8 mouse cellular contexts compared by ENCODE assay signal in the genomic region with DNA sequence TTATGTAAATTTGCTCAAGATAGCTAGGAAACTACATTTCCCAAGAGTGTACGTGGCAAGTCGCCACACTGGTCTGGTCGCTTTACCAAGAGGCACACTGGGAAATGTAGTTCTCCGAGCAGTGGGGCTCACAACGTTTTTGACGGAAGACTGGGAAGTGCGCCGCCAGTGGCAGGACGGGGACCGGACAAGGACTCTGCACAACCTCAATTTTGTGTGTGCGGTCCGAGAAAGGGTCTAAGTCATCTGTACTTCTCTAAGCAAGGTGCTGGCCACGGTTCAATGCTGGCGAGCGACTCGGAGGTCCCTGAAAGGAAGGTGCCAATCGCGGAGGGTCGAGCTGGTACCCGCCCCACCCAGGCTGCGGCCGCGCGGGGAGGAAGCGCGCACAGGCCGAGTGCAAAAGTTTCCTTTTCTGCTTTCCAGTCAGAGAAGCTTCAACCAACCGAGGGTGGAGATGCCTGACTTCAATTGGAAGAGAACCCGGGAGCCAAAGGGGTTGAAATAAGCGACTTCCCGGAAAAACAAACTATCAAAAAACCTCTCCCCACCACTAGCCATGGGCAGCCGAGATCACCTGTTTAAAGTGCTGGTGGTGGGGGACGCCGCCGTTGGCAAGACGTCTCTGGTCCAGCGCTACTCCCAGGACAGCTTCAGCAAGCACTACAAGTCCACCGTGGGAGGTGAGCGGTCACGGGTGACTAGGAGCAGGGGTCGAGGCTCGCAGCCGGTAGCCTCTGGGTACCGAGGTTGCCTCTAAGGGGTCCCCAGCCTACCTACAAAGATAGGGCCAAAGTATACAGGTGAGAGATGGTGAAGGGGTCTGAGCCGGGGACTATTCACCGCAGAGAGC. TPM values are rescaled to one million over a fixed set of nuclear protein-coding genes. Genes with fewer than 3 reads are reported as not detected.
A peak's percentile ranks its signal among the peaks of the same experiment; 100 is the strongest.
DNase-seq lines count a peak whose midpoint lies in the region; ATAC-seq and TF ChIP-seq lines count a peak whose summit lies in the region.

Gene Rab29 (plus strand): TSS at position 132 of the 853 bp plus-strand sequence.

- peaks cover 10% of the 10 kb centered on the region for H3K4me1 ChIP-seq in forebrain, embryonic 10.5 days
- peaks cover 8% of the 10 kb centered on the region for H3K4me1 ChIP-seq in heart, embryonic 15.5 days (replicated peaks)
- H3K4me1 ChIP-seq in liver, embryonic 14.5 days (replicated peaks; ENCODE audit: control insufficient read depth in 2 of 2, insufficient read depth in 2 of 2, low read length in 1 of 2), result peaks cover 0 to 5% of the 10 kb centered on the region in 2 experiments; a peak in 3 of 4 replicates
- peaks cover 4% of the 10 kb centered on the region; the same call in 1 of the 2 replicates for H3K4me1 ChIP-seq in neural tube, embryonic 11.5 days (ENCODE audit: control insufficient read depth, insufficient read depth, low read length)
- 0 out of 2 replicates have a peak, but pooled peaks cover 3% of the 10 kb centered on the region for H3K4me1 ChIP-seq in stomach, postnatal 0 days (replicated peaks; ENCODE audit: control insufficient read depth, insufficient read depth)

- H3K36me3 ChIP-seq in forebrain, embryonic 10.5 days (replicated peaks), result no peaks in the 10 kb centered on the region
- H3K36me3 ChIP-seq in heart, embryonic 15.5 days, result 0 out of 2 replicates have a peak, but pooled peaks cover under 1% of the 10 kb centered on the region
- H3K36me3 ChIP-seq in liver, embryonic 14.5 days (replicated peaks; ENCODE audit: control insufficient read depth, insufficient read depth, low read depth), result no peaks in the 10 kb centered on the region
- no peaks in the 10 kb centered on the region for H3K36me3 ChIP-seq in neural tube, embryonic 11.5 days (ENCODE audit: control insufficient read depth, insufficient read depth, low read length)
- no peaks in the 10 kb centered on the region for H3K36me3 ChIP-seq in stomach, postnatal 0 days (ENCODE audit: control insufficient read depth, insufficient read depth, low read length)

- H3K27me3 ChIP-seq in forebrain, embryonic 10.5 days (ENCODE audit: poor library complexity, severe bottlenecking), result peaks cover 17% of the 10 kb centered on the region
- H3K27me3 ChIP-seq in heart, embryonic 15.5 days, result no peaks in the 10 kb centered on the region
- no peaks in the 10 kb centered on the region for H3K27me3 ChIP-seq in liver, embryonic 14.5 days (ENCODE audit: control insufficient read depth, insufficient read depth, low read length)
- no peaks in the 10 kb centered on the region for H3K27me3 ChIP-seq in neural tube, embryonic 11.5 days (ENCODE audit: control insufficient read depth, insufficient read depth, low read length)
- H3K27me3 ChIP-seq in stomach, postnatal 0 days (ENCODE audit: control insufficient read depth, insufficient read depth, low read length), result no peaks in the 10 kb centered on the region

- H3K9ac ChIP-seq in heart, embryonic 15.5 days, result peak within 1 kb of the TSS; percentile 66
- peak within 1 kb of the TSS; percentile 76 for H3K9ac ChIP-seq in liver, embryonic 14.5 days (replicated peaks)
- peak within 1 kb of the TSS; percentile 59 for H3K9ac ChIP-seq in neural tube, embryonic 11.5 days (ENCODE audit: low read length)
- peak within 1 kb of the TSS; percentile 73 for H3K9ac ChIP-seq in stomach, postnatal 0 days (ENCODE audit: low read length)

- peak within 1 kb of the TSS; percentile 91 for H3K4me2 ChIP-seq in heart, embryonic 15.5 days
- peak within 1 kb of the TSS; percentile 88 for H3K4me2 ChIP-seq in liver, embryonic 14.5 days (ENCODE audit: low read depth)
- peak within 1 kb of the TSS; percentile 74 for H3K4me2 ChIP-seq in neural tube, embryonic 11.5 days (ENCODE audit: low read depth)
- H3K4me2 ChIP-seq in stomach, postnatal 0 days (replicated peaks; ENCODE audit: low read depth), result peak within 1 kb of the TSS; percentile 94

- no peaks in the 10 kb centered on the region for H3K9me3 ChIP-seq in forebrain, embryonic 10.5 days
- no peaks in the 10 kb centered on the region for H3K9me3 ChIP-seq in heart, embryonic 15.5 days (replicated peaks)
- no peaks in the 10 kb centered on the region for H3K9me3 ChIP-seq in liver, embryonic 14.5 days (ENCODE audit: control insufficient read depth, low read length)
- H3K9me3 ChIP-seq in neural tube, embryonic 11.5 days (ENCODE audit: control insufficient read depth, low read length), result no peaks in the 10 kb centered on the region
- no peaks in the 10 kb centered on the region for H3K9me3 ChIP-seq in stomach, postnatal 0 days (ENCODE audit: control insufficient read depth, low read length)

- peak; percentile 94 for ATAC-seq in heart, embryonic 15.5 days (replicated peaks; ENCODE audit: insufficient number of reproducible peaks, insufficient read depth, low FRiP score, low read depth)
- peak; percentile 93 for ATAC-seq in liver, embryonic 14.5 days (ENCODE audit: insufficient read depth)
- ATAC-seq in neural tube, embryonic 11.5 days (ENCODE audit: insufficient read depth, low FRiP score, low TSS enrichment), result peak; percentile 97
- peak; percentile 98 for ATAC-seq in stomach, postnatal 0 days (ENCODE audit: low FRiP score, low TSS enrichment)

- 2% methylated on average over 46 of the region's 46 CpGs for WGBS in forebrain, embryonic 10.5 days
- under 1% methylated on average over 46 of the region's 46 CpGs for WGBS in heart, embryonic 15.5 days
- WGBS in liver, embryonic 14.5 days (ENCODE audit: insufficient replicate concordance), result 1% methylated on average over 46 of the region's 46 CpGs
- 1% methylated on average over 46 of the region's 46 CpGs for WGBS in neural tube, embryonic 11.5 days
- 1% methylated on average over 46 of the region's 46 CpGs for WGBS in stomach, postnatal 0 days

- TF ChIP-seq EP300 in liver, embryonic 14.5 days (IDR thresholded peaks at IDR 0.05; ENCODE audit: low read depth), result no peak
- TF ChIP-seq EP300 in stomach, postnatal 0 days (optimal IDR thresholded peaks at IDR 0.05), result no peak

- peak within 1 kb of the TSS; percentile 64 for H3K4me3 ChIP-seq in forebrain, embryonic 10.5 days
- peak within 1 kb of the TSS; percentile 75 for H3K4me3 ChIP-seq in heart, embryonic 15.5 days
- H3K4me3 ChIP-seq in liver, embryonic 14.5 days (ENCODE audit: insufficient read depth in 1 of 2, low read depth in 2 of 2, low read length in 2 of 2), result peak within 1 kb of the TSS; percentile 70 to 79
- peak within 1 kb of the TSS; percentile 54 for H3K4me3 ChIP-seq in neural tube, embryonic 11.5 days (ENCODE audit: low read depth, low read length)
- peak within 1 kb of the TSS; percentile 74 for H3K4me3 ChIP-seq in stomach, postnatal 0 days (ENCODE audit: low read depth, low read length)

- DNase-seq in CD4-positive, CD25-positive, alpha-beta regulatory T cell, adult 2 months (ENCODE audit: low read depth, low spot score), result peak; percentile 96
- peak; percentile 91 for DNase-seq in c-Kit-positive CD71-negative TER-119-negative erythroid progenitor cells, embryonic 14.5 days (ENCODE audit: low read depth)
- peak; percentile 89 for DNase-seq in forebrain, embryonic 10.5 days (ENCODE audit: extremely low spot score, low spot score)
- DNase-seq in kidney, postnatal 25 days, result peak; percentile 95 to 96
- DNase-seq in liver, embryonic 14.5 days (ENCODE audit: low read depth in 3 of 3, low spot score in 3 of 3), result peak; percentile 77 to 85 (median 81)
- peak; percentile 90 for DNase-seq in neural tube, embryonic 11.5 days (ENCODE audit: low spot score)
- DNase-seq in stomach, postnatal 0 days (ENCODE audit: low spot score), result peak; percentile 93

- TF ChIP-seq CTCF in liver, embryonic 14.5 days (IDR thresholded peaks at IDR 0.05; ENCODE audit: low read depth), result peak; percentile 92
- TF ChIP-seq CTCF in stomach, postnatal 0 days (IDR thresholded peaks at IDR 0.05; ENCODE audit: low read depth), result peak; percentile 92

- H3K27ac ChIP-seq in forebrain, embryonic 10.5 days, result peak within 1 kb of the TSS; percentile 68
- no peak within 1 kb of the TSS; the same call in 1 of the 2 replicates for H3K27ac ChIP-seq in heart, embryonic 15.5 days
- no peak within 1 kb of the TSS for H3K27ac ChIP-seq in liver, embryonic 14.5 days
- no peak within 1 kb of the TSS for H3K27ac ChIP-seq in neural tube, embryonic 11.5 days (ENCODE audit: low read depth, low read length)
- H3K27ac ChIP-seq in stomach, postnatal 0 days (replicated peaks), result peak within 1 kb of the TSS; percentile 46

RNA-seq across cellular contexts. Expression of gene Rab29, which starts in this region (rescaled TPM):
- 9.2 and 10.4 TPM in 2 replicates for polyA plus RNA-seq in forebrain, embryonic 10.5 days (2016; fragmentation: Nextera tagmentation; extraction: Ambion mirVana)
- 17.3 and 19.3 TPM in 2 replicates for polyA plus RNA-seq in heart, embryonic 15.5 days (2015; fragmentation: Nextera tagmentation; extraction: Ambion mirVana)
- 7.3 and 8.3 TPM in 2 replicates for polyA plus RNA-seq in liver, embryonic 14.5 days (2012; rRNA removed)
- polyA plus RNA-seq in liver, embryonic 14.5 days (2014; fragmentation: Nextera tagmentation; extraction: Ambion mirVana), result 10.7 and 11.7 TPM in 2 replicates
- polyA plus RNA-seq in neural tube, embryonic 11.5 days (2014; fragmentation: Nextera tagmentation; extraction: Ambion mirVana), result 10.3 and 10.4 TPM in 2 replicates
- polyA plus RNA-seq in stomach, postnatal 0 days (2015; fragmentation: Nextera tagmentation; extraction: Ambion mirVana), result 21.4 and 21.6 TPM in 2 replicates

Comparison
In these comparisons a context has a peak if more than half of its experiments do, and no peak if none do; other contexts are left out.
1. H3K27ac ChIP-seq: peak in forebrain, embryonic 10.5 days (single experiment) and stomach, postnatal 0 days (single experiment); none in heart, embryonic 15.5 days (single experiment), liver, embryonic 14.5 days (single experiment) and neural tube, embryonic 11.5 days (single experiment).
2. Peak in every context shown above with its lines, with median percentiles within 50 percentile points of each other: DNase-seq, H3K4me3 ChIP-seq, ATAC-seq, H3K4me2 ChIP-seq and H3K9ac ChIP-seq.